Mouse (Mus musculus): ENCODE measurements around the gene Ccr6. TPM values are rescaled to one million over a fixed set of nuclear protein-coding genes. Genes with fewer than 3 reads are reported as not detected.

Gene Ccr6
- polyA plus RNA-seq, 1 experiment from 2014 or later = not detected

- Histone ChIP-seq H3K4me1 (ENCODE audit: control insufficient read depth, insufficient read depth, low read length) (no peaks in the 10 kb centered on the region), H3K27ac (replicated peaks; ENCODE audit: low read depth, low read length) (no peak overlapping the region), H3K4me3 (ENCODE audit: low read depth, low read length) (no peak overlapping the region), H3K4me2 (ENCODE audit: low read depth, low read length) (no peak overlapping the region), H3K27me3 (replicated peaks; ENCODE audit: control insufficient read depth, insufficient read depth, low read length) (no peaks in the 10 kb centered on the region), H3K9ac (ENCODE audit: low read depth, low read length) (no peak overlapping the region), H3K9me3 (ENCODE audit: control insufficient read depth, low read length) (no peaks in the 10 kb centered on the region), H3K36me3 (ENCODE audit: control insufficient read depth, insufficient read depth, low read length) (no peaks in the 10 kb centered on the region)
- WGBS = 98% methylated on average over 2 of the region's 2 CpGs
- no peak for DNase-seq (ENCODE audit: low spot score)
- no peak for ATAC-seq (ENCODE audit: low read depth)
Observed at GRCm38 (mm10) chr17:8225166-8225565, 10.7 kb upstream of the Ccr6 start.

DNA sequence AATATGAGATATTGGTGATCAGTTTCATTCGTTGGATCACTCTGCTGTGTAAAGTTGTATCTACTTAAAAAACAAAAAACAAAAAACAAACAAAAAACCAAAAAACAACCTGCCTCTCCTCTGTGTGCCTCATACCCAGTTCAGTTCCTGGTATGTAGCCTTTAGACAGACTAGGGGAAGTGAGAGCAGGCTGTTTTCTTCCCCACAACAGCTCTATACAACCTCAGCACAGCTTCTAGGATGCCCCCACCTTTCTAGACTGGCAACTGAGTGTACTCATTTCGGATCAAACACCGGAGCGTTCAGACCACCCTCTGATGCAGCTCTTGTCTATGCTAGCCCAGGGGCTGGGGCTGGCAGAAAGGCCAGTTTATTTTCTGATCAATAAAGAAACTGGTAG lies 10.1 kb upstream of the Ccr6 start:
- H3K4me1 ChIP-seq (ENCODE audit: control insufficient read depth, insufficient read depth, low read length) = no peaks in the 10 kb centered on the region
- WGBS = 73% methylated on average over 4 of the region's 4 CpGs
- H3K4me2 ChIP-seq (ENCODE audit: low read depth, low read length) = no peak overlapping the region
- no peak overlapping the region for H3K4me3 ChIP-seq (ENCODE audit: low read depth, low read length)
- no peak overlapping the region for H3K27ac ChIP-seq (replicated peaks; ENCODE audit: low read depth, low read length)
- H3K27me3 ChIP-seq (replicated peaks; ENCODE audit: control insufficient read depth, insufficient read depth, low read length) = no peaks in the 10 kb centered on the region
- H3K9ac ChIP-seq (ENCODE audit: low read depth, low read length) = no peak overlapping the region
- no peaks in the 10 kb centered on the region for H3K36me3 ChIP-seq (ENCODE audit: control insufficient read depth, insufficient read depth, low read length)
- no peaks in the 10 kb centered on the region for H3K9me3 ChIP-seq (ENCODE audit: control insufficient read depth, low read length)
- ATAC-seq (ENCODE audit: low read depth) (no peak), DNase-seq (ENCODE audit: low spot score) (no peak)

- WGBS = 44% methylated on average over 9 of the region's 9 CpGs
- Histone ChIP-seq H3K4me1 (ENCODE audit: control insufficient read depth, insufficient read depth, low read length) (no peaks in the 10 kb centered on the region), H3K9me3 (ENCODE audit: control insufficient read depth, low read length) (peaks cover 2% of the 10 kb centered on the region; the same call in 1 of the 2 replicates), H3K36me3 (ENCODE audit: control insufficient read depth, insufficient read depth, low read length) (no peaks in the 10 kb centered on the region), H3K4me3 (ENCODE audit: low read depth, low read length) (no peak overlapping the region), H3K4me2 (ENCODE audit: low read depth, low read length) (no peak overlapping the region), H3K9ac (ENCODE audit: low read depth, low read length) (no peak overlapping the region), H3K27ac (replicated peaks; ENCODE audit: low read depth, low read length) (no peak overlapping the region), H3K27me3 (replicated peaks; ENCODE audit: control insufficient read depth, insufficient read depth, low read length) (no peaks in the 10 kb centered on the region)
- ATAC-seq (ENCODE audit: low read depth) (no peak), DNase-seq (ENCODE audit: low spot score) (no peak)
Observed at GRCm38 (mm10) chr17:8228622-8229021, 7.2 kb upstream of the Ccr6 start.

DNA sequence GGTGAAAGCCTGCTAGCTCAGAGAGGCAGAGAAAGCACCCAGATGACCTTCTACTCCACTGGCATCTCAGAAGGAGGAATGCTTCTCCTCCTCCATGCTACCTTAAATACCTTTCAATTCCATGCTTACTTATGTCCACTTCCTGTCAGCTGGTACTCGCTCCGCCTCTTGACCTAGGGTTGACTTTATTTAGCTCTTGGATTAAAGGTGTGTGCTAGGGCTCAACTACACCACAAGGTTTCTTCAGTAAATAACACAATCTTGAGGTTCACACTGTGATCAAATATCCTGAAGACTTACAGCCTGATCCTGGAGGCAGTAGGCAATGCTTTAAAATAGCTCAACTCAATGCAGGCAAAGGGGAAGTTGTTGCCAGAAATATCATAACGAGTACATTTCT lies 6.2 kb upstream of the Ccr6 start:
- Histone ChIP-seq H3K9ac (ENCODE audit: low read depth, low read length) (no peak overlapping the region), H3K4me3 (ENCODE audit: low read depth, low read length) (no peak overlapping the region), H3K36me3 (ENCODE audit: control insufficient read depth, insufficient read depth, low read length) (no peaks in the 10 kb centered on the region), H3K27me3 (replicated peaks; ENCODE audit: control insufficient read depth, insufficient read depth, low read length) (no peaks in the 10 kb centered on the region), H3K9me3 (ENCODE audit: control insufficient read depth, low read length) (peaks cover 2% of the 10 kb centered on the region; the same call in 1 of the 2 replicates), H3K27ac (replicated peaks; ENCODE audit: low read depth, low read length) (no peak overlapping the region), H3K4me2 (ENCODE audit: low read depth, low read length) (no peak overlapping the region), H3K4me1 (ENCODE audit: control insufficient read depth, insufficient read depth, low read length) (no peaks in the 10 kb centered on the region)
- DNase-seq (ENCODE audit: low spot score) = no peak
- no peak for ATAC-seq (ENCODE audit: low read depth)
- 90% methylated on average over 3 of the region's 3 CpGs for WGBS

DNA sequence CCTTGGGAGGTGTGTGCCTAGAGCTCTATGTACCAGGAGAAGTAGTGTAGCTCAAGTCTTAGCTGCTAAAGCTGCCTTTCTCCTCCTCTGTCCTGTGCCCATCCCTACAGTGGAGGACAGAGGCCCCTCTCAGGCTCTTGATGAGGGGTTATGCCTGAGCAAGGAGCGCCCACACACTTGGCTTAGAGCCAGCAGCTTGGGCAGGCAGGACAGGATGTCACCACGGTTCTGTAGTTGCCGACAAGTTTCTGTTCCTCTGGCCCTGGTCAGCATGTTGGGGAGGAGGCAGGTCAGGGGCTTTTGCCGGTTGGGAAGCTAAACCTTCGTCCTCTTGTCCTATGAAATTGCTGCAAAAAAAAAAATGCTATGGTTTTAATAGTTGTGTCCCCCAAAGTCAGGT lies 3.8 kb upstream of the Ccr6 start:
- Histone ChIP-seq H3K36me3 (ENCODE audit: control insufficient read depth, insufficient read depth, low read length) (no peaks in the 10 kb centered on the region), H3K9ac (ENCODE audit: low read depth, low read length) (no peak overlapping the region), H3K9me3 (ENCODE audit: control insufficient read depth, low read length) (peaks cover 2% of the 10 kb centered on the region; the same call in 1 of the 2 replicates), H3K4me1 (ENCODE audit: control insufficient read depth, insufficient read depth, low read length) (no peaks in the 10 kb centered on the region), H3K4me3 (ENCODE audit: low read depth, low read length) (no peak overlapping the region), H3K4me2 (ENCODE audit: low read depth, low read length) (no peak overlapping the region), H3K27ac (replicated peaks; ENCODE audit: low read depth, low read length) (no peak overlapping the region), H3K27me3 (replicated peaks; ENCODE audit: control insufficient read depth, insufficient read depth, low read length) (no peaks in the 10 kb centered on the region)
- peak; percentile 41 for DNase-seq (ENCODE audit: low spot score)
- ATAC-seq (ENCODE audit: low read depth) = peak; percentile 33; the same call in 1 of the 2 replicates
- WGBS = 76% methylated on average over 5 of the region's 5 CpGs

- WGBS = 74% methylated on average over 15 of the region's 15 CpGs
- Histone ChIP-seq H3K9me3 (ENCODE audit: control insufficient read depth, low read length) (peaks cover 2% of the 10 kb centered on the region; the same call in 1 of the 2 replicates), H3K27ac (replicated peaks; ENCODE audit: low read depth, low read length) (no peak overlapping the region), H3K27me3 (replicated peaks; ENCODE audit: control insufficient read depth, insufficient read depth, low read length) (no peaks in the 10 kb centered on the region), H3K4me1 (ENCODE audit: control insufficient read depth, insufficient read depth, low read length) (no peaks in the 10 kb centered on the region), H3K36me3 (ENCODE audit: control insufficient read depth, insufficient read depth, low read length) (no peaks in the 10 kb centered on the region), H3K4me2 (ENCODE audit: low read depth, low read length) (no peak overlapping the region), H3K4me3 (ENCODE audit: low read depth, low read length) (no peak overlapping the region), H3K9ac (ENCODE audit: low read depth, low read length) (no peak overlapping the region)
- no peak for ATAC-seq (ENCODE audit: low read depth)
- DNase-seq (ENCODE audit: low spot score) = no peak
Observed at GRCm38 (mm10) chr17:8233618-8234214, 2.1 kb upstream of the Ccr6 start.

DNA sequence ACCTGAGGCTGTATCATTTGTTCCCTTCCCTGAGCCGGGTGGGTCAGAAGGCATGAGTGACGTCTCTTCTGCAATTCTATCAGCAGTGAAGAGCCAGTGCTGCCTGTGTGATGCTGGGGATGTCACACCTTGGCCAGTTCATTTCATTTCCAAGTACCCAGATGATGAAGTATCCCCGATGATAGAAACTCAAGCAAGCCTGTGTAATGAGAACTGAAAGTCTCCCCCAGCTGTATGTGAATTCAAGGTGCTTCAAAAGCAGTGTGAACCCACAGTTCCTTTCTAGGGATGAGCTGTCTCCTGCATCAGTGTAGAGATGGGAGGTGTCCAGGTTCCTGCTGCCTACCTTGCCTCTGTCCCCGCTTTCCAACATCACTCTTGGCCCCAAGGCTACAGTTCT lies 1.3 kb upstream of the Ccr6 start:
- Histone ChIP-seq H3K4me3 (ENCODE audit: low read depth, low read length) (no peak overlapping the region), H3K27me3 (replicated peaks; ENCODE audit: control insufficient read depth, insufficient read depth, low read length) (no peaks in the 10 kb centered on the region), H3K27ac (replicated peaks; ENCODE audit: low read depth, low read length) (no peak overlapping the region), H3K4me2 (ENCODE audit: low read depth, low read length) (no peak overlapping the region), H3K9ac (ENCODE audit: low read depth, low read length) (no peak overlapping the region), H3K36me3 (ENCODE audit: control insufficient read depth, insufficient read depth, low read length) (no peaks in the 10 kb centered on the region), H3K9me3 (ENCODE audit: control insufficient read depth, low read length) (peaks cover 2% of the 10 kb centered on the region; the same call in 1 of the 2 replicates), H3K4me1 (ENCODE audit: control insufficient read depth, insufficient read depth, low read length) (no peaks in the 10 kb centered on the region)
- no peak for DNase-seq (ENCODE audit: low spot score)
- ATAC-seq (ENCODE audit: low read depth) = no peak
- WGBS = 75% methylated on average over 4 of the region's 4 CpGs

DNA sequence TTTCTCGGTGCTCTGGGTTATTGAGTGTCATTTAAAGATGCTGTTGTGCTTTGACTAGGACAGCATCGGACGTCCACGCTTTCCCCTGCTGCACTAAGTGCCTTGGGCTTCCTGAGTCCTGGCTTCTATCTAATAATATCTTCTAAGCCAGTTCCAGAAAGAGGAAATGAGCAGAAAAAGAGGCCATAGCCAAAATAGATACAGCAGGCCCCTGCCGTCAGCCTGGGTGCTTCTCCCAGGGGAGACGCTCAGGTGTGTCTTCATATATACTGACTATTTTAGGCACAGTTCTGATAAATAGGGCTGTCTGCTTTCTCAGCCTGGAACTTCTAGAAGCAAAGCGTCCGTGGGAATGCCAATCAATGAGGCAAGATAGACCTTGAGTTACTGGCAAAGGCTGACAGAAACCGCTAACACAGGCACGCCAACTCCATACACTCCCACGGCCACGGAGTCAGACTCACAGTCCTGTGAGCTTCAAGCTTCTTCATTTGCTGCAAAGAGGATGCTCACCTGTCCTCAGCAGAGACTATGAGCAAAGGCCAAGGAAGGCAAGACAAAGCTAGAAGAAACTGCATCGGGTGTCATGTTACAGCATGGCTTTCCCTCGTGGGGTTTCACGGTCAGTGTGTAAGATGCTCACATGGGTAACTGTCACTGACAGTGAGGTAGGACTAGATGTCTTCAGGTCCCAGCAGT lies 2.3 kb downstream of the Ccr6 start:
- H3K4me2 ChIP-seq (ENCODE audit: low read depth, low read length) = no peak overlapping the region
- no peak for DNase-seq (ENCODE audit: low spot score)
- H3K4me3 ChIP-seq (ENCODE audit: low read depth, low read length) = no peak overlapping the region
- ATAC-seq (ENCODE audit: low read depth) = no peak
- WGBS = 76% methylated on average over 15 of the region's 15 CpGs
- H3K9me3 ChIP-seq (ENCODE audit: control insufficient read depth, low read length) = no peaks in the 10 kb centered on the region
- H3K36me3 ChIP-seq (ENCODE audit: control insufficient read depth, insufficient read depth, low read length) = no peaks in the 10 kb centered on the region
- no peaks in the 10 kb centered on the region for H3K4me1 ChIP-seq (ENCODE audit: control insufficient read depth, insufficient read depth, low read length)
- no peak overlapping the region for H3K9ac ChIP-seq (ENCODE audit: low read depth, low read length)
- no peak overlapping the region for H3K27ac ChIP-seq (replicated peaks; ENCODE audit: low read depth, low read length)
- H3K27me3 ChIP-seq (replicated peaks; ENCODE audit: control insufficient read depth, insufficient read depth, low read length) = no peaks in the 10 kb centered on the region

DNA sequence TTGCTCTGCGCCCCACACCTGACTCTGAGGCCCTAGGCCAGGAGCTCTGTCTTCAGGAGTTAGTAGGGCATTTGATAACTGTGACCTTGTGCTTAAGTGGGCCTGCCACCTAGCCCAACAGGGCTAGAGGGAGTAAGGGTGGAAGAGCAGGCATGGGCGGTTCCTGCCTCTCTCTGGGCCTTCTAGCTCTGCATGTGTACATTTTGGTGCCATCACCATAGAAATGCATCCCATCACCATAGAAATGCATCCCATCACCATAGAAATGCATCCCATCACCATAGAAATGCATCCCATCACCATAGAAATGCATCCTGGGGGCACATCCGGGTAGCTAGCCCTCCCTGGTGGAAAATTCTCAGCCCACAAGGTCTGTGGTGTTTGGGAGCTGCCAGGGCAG lies 3.7 kb downstream of the Ccr6 start:
- H3K4me2 ChIP-seq (ENCODE audit: low read depth, low read length) = no peak overlapping the region
- no peaks in the 10 kb centered on the region for H3K4me1 ChIP-seq (ENCODE audit: control insufficient read depth, insufficient read depth, low read length)
- no peak overlapping the region for H3K4me3 ChIP-seq (ENCODE audit: low read depth, low read length)
- no peaks in the 10 kb centered on the region for H3K9me3 ChIP-seq (ENCODE audit: control insufficient read depth, low read length)
- DNase-seq (ENCODE audit: low spot score) (no peak), ATAC-seq (ENCODE audit: low read depth) (no peak)
- H3K36me3 ChIP-seq (ENCODE audit: control insufficient read depth, insufficient read depth, low read length) = no peaks in the 10 kb centered on the region
- no peak overlapping the region for H3K27ac ChIP-seq (replicated peaks; ENCODE audit: low read depth, low read length)
- H3K9ac ChIP-seq (ENCODE audit: low read depth, low read length) = no peak overlapping the region
- H3K27me3 ChIP-seq (replicated peaks; ENCODE audit: control insufficient read depth, insufficient read depth, low read length) = no peaks in the 10 kb centered on the region
- 68% methylated on average over 3 of the region's 3 CpGs for WGBS

All from embryonic facial prominence, embryonic 14.5 days (tissue).